Mouse (Mus musculus) cortical plate, adult 2 months (tissue): ENCODE data around the gene Cops2.

Source experiments
- CTCF ChIP-seq: fragments of 200-500 bp; IDR thresholded peaks from 2 replicates; pipeline ENCODE4 v1.5.1; 2011; ENCODE audit warnings: mild to moderate bottlenecking, control low read depth, low read length; ENCODE audit not compliant: insufficient read depth; ENCODE audit errors: extremely low read depth
- POLR2A ChIP-seq: fragments of 200-500 bp; IDR thresholded peaks from 2 replicates; pipeline ENCODE4 v1.6.1; 2011; ENCODE audit warnings: mild to moderate bottlenecking, low read length, control low read depth; ENCODE audit not compliant: insufficient read depth; ENCODE audit errors: extremely low read depth

DNA sequence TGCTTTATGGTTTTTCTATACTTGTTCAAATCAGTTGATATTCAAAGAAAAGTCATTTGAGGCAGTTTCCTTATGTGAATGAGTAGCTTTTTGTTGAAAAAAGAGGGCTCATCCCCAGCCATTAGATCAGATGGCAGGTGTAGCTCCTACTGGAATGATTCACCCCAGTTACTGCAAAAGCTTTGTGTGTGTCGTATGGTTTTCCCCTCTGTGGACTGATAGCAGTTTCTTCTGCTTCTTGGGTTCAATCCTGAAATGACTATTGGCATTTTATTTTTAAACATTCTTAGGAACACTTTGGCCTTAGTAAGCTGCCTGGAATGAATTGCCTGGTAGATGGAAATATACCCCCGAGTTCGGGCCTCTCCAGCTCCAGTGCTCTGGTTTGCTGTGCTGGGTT lies 37.4 kb upstream of the Cops2 start:
- no peak for TF ChIP-seq CTCF
- no peak for TF ChIP-seq POLR2A
